Mouse (Mus musculus): ENCODE results near the gene Hist2h2ac.
"Not testable (repeated sequence)": the region's sequence is repeated elsewhere in the genome, so short reads cannot be mapped to it uniquely, and the experiment has no call there.

The Hist2h2ac gene

DNA sequence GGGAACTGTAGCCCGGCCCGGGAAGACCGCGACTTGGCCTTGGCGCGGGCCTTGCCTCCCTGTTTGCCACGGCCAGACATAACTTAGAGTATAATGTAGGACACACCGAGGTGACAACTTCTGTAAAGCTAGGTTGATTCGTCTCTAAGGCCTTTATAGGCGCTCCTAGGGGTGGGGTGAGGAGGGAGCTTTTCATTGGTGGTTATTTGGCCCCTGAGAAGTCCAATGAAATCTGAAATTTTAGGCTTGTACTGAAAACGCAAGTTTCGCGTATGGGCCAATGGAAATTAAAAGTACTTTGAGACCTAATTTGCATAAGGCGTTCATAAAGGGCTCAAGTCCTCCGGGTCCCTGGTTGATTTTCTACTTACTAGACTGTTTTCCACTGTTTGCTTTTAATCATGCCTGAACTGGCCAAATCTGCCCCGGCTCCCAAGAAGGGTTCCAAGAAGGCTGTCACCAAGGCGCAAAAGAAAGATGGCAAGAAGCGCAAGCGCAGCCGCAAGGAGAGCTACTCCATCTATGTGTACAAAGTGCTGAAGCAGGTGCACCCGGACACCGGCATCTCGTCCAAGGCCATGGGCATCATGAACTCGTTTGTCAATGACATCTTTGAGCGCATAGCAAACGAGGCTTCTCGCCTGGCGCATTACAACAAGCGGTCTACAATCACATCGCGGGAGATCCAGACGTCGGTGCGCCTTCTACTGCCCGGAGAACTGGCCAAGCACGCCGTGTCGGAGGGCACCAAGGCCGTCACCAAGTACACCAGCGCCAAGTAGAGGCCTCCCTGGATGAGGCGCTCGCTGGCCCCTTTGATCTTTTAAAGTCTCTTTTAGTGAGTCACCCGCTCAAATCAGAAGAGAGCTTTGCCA, at the start of gene Hist2h2ac, which contains the start of gene Hist2h2be:
Gene Hist2h2ac, minus strand, starts transcription at position 116 of the 875 bp plus-strand sequence.
Gene Hist2h2be, plus strand, starts transcription at position 355 of the 875 bp plus-strand sequence.
- peak; percentile 96 for DNase-seq (ENCODE audit: low spot score)

DNA sequence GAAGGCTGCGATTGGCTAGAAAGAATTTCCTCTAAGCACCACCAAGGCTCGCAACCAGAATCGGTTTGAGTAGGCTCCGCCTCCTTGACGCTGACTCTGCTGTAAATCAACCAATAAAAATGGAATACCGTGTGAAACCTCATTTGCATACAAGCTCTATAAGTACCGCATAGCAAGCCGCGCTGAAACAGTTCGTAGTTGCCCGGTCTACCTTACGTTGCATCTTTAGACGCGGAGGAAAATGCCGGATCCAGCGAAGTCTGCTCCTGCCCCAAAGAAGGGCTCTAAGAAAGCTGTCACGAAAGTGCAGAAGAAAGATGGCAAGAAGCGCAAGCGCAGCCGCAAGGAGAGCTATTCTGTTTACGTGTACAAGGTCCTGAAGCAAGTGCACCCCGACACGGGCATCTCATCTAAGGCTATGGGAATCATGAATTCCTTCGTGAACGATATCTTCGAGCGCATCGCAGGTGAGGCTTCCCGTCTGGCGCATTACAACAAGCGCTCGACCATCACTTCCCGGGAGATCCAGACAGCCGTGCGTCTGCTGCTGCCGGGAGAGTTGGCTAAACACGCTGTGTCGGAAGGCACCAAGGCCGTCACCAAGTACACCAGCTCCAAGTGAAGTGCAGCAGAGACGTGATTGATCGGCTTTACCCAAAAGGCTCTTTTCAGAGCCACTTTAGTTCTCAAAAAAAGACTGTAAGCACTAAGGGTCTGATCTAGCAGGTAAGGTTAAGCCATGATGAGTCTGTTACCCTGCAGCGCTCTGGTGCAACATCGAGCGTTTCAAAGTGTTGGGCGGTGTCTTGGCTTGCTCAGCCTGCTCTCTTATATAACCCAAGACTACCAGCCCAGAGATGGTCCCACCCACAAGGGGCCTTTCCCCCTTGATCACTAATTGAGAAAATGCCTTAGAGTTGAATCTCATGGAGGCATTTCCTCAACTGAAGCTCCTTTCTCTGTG, 49.1 kb upstream of the Hist2h2ac start, which contains the start of gene Hist2h2bb:
Gene Hist2h2bb, plus strand, starts transcription at position 242 of the 964 bp plus-strand sequence.
- peak; percentile 97 for DNase-seq (ENCODE audit: low spot score)

DNA sequence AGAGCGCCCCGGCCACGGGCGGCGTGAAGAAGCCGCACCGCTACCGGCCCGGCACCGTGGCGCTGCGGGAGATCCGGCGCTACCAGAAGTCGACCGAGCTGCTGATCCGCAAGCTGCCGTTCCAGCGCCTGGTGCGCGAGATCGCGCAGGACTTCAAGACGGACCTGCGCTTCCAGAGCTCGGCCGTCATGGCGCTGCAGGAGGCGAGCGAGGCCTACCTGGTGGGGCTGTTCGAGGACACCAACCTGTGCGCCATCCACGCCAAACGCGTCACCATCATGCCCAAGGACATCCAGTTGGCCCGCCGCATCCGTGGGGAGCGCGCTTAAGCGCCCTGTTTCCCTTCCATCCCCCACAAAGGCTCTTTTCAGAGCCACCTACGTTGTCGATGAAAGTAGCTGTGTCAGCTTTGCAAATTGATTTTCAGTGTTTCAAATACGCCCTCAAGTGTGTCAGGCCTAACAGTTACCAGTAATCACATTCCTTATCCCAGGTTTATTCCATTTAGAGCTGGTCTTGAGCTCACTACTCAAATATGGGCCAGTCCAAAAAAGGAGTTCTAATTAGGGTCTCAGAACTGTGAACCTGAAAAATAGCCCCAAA, 48.2 kb upstream of the Hist2h2ac start:
- not testable (repeated sequence) for DNase-seq (ENCODE audit: low spot score)

DNA sequence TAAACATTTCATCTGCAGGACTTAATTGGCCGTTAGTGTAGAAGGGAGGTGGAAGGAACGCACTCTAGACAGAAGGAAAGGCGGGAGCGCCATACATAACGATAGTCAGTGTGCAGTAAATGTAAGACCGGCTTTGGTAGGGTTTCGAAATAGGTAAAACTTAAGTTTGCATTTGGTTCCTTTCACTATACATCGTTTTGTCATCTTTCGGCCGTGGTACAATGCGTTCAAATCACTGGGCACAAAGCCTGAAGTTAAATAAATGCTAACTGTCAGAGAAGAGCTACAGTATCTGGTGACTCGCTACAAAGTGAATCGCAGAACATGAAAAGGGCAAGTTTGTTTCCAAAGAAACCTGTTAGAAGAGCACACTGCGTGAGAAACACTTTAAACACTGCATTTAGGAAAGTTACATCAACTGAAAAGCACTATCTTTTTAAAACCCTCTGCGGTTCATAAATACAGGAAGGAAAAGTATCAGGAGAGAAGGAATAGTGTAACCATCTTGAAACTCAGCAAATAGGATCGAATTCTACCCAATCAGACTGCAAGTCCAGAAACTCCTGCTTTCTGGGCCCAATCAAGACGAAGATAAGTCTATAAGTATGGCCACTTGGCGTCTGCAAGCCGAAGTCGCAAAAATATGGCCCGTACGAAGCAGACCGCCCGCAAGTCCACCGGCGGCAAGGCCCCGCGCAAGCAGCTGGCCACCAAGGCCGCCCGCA, 47.5 kb upstream of the Hist2h2ac start, which contains the start of gene Hist2h3b:
Gene Hist2h3b, plus strand, starts transcription at position 604 of the 725 bp plus-strand sequence.
- peak; percentile 89 for DNase-seq (ENCODE audit: low spot score)

DNA sequence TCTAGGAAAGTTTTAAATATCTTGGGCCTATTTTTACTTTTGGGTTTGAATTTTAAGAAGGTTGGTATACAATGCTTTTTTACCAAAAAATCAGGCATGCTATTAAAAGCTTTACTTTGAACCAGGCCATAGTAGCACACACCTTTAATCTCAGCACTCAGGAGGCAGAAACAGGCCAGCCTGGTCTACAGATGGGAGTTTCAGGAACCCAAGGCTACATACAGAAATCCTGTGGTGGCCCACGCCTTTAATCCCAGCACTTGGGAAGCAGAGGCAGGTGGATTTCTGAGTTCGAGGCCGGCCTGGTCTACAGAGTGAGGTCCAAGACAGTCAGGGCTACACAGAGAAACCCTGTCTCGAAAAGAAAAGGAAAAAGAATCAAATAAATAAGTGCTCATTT, 46.9 kb upstream of the Hist2h2ac start:
- no peak for DNase-seq (ENCODE audit: low spot score)

DNA sequence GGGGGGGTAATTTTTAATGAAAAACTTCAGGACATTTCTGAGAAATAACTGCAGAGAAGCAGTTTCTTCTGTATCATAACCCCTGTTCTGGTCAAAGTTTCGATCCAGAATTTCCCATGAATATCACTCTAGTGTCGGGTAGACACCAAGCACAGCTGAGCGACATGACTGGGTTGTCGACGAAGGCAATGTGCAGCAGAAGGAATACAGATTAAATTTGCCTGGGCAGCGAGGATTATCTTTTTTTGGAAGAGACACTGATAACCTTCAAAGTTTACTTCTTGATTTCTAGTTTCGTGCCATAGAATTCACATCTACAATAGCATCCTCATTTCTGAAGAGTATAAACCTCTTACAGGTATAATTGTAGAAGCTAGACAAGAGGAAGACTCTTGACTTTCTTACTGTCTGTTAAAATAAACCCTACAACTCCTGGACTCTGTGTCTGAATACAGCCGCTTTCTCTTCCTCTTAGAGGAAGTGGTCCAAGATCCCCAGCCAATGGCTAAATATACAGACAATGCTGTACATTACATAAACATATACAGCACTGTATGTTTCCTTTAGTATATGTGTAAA, 45.5 kb upstream of the Hist2h2ac start:
- no peak for DNase-seq (ENCODE audit: low spot score)

DNA sequence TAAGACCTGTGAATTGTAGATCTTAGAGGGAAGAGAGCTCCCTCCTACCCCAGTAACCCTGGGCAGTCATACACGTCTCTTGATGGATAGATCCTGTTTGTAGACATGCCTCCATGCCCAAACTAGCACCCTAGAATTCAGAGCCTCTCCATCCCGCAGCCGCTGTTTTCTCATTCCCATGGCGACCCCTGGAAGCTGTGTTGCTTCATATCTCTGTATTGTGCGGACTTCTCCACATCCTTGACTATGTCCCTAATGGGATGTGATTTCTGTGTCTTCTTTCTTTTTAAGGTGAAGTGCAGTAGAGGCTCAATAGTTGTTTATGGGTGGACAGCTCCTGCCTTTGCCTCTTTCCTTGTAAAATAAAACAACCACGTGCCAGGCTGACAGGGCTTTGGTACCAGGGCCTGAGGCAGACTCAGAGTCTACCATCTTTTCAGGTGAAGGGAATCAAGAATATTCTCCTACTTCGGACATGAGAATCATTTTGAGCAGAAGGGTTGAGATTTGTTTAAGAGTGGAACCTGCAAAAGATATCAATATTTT, 43.8 kb upstream of the Hist2h2ac start:
- no peak for DNase-seq (ENCODE audit: low spot score)

DNA sequence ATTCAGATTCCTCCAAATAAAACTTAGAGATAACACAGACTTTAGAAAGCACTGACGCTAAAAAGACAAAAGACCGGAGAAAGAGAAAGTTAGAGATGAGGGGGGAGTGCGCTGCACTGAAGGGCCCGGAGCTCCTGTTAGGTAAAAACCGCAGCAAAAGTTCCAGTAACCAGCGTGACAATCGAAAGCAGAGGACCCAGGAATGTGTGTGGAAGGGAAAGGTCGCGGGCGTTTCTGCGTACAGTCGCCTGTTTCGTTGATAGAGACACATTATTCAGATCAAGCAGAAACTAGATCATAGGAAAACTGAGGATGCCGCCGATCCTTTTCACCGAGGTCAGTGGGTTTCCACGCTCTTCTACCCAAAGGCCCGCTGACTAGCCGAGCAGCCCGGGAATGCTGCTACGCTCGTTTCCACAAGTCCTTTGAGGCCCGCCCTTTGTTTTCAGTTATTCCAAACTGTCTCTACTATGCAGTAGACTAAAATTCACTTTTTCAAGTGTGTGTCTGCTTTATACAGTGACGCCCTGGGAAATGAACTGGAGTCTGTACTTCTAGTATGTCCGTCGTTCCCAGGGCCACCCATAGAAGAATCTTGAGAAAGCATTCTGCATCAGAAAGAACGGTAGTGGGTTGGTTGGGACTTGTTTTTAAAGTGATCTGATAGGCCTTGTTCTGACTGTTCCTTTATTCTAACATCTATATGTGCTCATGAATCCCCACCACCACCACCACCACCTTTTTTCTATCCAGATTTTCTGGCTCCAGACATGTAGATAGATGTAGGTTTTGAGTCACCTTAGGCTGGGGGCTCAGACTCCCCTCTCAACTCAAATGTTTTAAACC, 43.1 kb upstream of the Hist2h2ac start:
- no peak for DNase-seq (ENCODE audit: low spot score)

DNA sequence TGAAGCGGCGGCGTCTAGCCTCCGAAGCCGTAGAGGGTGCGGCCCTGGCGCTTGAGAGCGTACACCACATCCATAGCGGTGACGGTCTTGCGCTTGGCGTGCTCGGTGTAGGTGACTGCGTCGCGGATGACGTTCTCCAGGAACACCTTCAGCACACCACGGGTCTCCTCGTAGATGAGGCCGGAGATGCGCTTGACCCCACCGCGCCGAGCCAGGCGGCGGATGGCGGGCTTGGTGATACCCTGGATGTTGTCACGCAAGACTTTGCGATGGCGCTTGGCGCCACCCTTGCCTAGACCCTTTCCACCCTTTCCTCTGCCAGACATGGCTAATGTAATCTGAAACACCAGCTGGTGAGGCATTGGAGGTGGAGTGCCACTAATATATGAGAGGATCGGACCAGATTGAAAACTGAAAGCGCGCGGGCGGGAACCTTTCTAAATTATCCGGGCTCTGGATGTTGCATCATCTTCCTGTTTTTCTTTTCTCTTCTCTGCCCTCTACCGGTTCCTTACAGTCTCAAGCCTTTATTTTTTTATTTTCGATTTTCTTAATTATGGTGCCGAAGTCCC, 42.4 kb upstream of the Hist2h2ac start, which contains the start of gene Hist2h4:
Gene Hist2h4, minus strand, starts transcription at position 333 of the 572 bp plus-strand sequence.
- peak; percentile 98 for DNase-seq (ENCODE audit: low spot score)

DNA sequence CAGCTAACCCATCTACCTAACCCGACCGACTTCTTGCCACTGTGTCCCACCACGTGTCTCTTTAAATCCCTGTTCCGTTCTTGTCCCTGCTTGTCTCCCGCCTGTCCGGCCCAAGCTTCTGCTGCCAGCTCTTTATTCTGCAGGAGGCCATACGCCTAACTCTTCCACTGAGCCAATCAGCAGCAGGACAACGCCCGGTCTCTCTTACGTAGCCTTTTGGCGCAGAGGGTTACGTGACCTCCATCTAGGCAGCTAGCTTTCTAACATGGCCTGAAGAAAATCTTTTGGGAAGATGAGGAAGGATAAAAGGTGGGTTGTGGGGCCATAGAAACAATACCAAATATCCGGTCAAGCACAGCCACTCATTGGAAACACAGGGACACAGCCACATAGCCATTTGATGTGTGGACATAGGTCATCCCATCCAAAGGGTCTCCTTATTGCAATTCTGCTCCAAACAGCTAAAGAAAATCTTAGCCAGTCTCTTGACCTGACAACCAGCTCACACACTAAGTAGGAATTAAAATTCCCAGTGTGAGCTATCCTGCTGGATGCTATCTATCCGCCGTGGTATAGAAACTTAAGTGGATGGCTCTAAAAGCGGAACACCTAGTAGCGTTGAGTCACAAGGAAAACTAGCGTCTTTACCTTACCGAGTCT, 41.7 kb upstream of the Hist2h2ac start:
- peak; percentile 94 for DNase-seq (ENCODE audit: low spot score)

DNA sequence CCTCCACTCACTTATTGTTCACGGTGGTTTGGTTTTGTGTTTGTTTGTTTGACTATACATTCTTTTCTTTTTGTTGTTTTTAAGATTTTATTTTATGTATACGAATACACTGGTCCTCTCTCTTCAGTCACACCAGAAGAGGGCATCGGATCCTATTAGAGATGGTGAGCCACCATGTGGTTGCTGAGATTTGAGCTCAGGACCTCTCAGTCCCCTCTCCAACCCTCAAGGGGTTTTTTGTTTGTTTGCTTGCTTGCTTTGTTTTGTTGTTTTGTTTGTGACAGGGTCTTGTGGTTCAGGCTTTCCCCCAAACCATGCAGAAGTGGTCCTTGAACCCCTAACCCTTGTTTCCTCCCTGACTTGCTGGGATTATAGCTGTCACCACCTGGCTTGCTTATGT, 40.9 kb upstream of the Hist2h2ac start:
- DNase-seq (ENCODE audit: low spot score): no peak

DNA sequence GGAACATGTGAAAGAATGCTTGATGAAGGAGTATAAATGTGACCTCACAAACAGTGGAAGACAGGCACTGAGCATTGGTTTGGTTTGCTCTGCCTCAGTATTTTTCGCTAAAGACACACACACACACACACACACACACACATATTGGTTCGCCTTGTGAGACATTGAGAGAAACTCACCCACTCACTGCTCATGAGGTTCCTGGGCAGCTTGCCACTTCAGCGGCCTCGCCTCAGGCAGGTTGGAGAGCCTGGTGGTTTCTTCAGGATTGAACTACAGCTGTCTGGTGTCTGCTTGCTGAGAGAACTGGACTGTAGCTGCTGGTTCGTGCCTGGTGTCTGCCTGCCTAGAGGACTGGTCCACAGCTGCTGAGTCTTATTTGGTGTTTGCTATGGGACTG, 39.5 kb upstream of the Hist2h2ac start:
- no peak for DNase-seq (ENCODE audit: low spot score)

DNA sequence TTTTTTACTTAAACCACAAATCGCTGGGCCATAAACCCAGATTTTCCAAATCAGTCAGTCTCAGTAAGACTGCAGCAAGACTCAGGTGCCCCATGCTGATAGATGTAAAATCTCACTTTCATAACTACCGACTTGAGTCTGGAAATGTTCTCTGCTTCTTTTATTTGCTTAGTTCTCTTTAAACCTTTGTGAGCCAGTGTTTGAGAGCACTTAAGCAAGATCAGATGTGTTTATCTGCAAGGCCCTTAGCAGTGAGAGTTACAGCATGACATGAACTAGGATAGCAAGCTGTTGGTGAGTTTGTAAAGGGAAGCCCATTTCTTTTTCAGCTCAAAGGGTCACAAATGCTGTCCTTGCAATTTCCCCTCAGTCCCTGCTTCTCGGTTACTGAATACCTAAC, 36.5 kb upstream of the Hist2h2ac start:
- peak; percentile 44 for DNase-seq (ENCODE audit: low spot score)

DNA sequence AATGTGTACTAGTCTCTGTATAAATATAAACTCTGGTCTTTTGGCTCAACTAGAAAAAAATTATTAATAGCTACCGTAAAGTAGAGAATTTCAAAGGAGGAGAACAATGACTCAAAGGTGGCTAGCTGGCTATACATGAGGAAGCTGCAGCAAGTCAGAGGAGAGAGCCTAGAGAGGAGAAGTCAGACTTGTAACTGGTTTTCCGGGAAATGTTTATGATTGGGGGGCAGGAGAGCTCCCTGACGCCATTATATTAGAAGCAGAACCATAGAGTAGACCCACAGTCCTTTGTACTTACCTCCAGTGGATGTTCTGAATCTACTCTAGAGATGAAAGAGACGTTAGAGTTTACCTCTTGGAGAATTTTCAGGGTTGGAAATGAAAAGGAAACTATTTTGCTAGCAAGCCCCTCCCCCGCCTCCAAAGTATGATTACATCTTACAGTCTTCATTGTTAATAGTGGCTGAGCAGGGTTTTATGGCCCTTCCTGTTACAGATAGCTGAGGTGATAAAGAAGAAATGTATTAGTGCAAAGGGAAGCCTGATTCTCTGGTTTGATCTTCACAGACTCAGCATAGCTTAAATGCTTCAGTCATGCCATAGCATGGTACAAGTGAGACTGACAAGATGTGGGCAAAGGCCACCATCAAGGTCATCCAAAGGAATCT, 35.4 kb upstream of the Hist2h2ac start:
- no peak for DNase-seq (ENCODE audit: low spot score)

DNA sequence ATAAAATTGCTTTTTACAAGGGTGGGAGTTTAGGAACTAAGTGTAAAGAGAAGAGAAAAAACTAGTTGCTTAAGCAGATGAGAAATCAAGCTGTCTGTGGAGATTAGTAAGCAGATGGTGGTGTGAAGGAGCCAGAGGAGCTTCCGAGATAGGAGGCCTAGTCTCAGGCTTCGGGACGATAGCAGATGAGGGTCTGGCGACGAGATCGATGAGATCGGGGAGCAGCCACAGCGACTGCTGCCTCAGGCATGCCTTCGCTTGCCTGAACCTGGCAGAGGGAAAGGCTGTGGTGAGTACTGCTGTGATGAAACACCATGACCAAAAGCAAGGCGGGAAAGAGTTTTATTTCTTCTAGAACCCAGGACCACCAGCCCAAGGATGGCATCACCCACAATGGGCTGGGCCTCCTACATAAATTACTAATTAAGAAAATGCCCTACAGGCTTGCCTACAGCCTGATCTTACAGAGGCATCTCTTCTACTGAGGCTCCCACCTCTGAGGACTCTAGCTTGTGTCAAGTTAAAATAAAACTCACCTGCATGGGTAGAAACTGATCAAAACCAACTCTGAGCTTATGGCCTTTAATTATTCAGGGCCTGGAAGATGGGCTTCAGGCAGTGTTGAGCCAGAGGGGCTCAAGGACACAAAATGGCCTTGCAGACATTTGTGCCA, 34.1 kb upstream of the Hist2h2ac start:
- no peak for DNase-seq (ENCODE audit: low spot score)

DNA sequence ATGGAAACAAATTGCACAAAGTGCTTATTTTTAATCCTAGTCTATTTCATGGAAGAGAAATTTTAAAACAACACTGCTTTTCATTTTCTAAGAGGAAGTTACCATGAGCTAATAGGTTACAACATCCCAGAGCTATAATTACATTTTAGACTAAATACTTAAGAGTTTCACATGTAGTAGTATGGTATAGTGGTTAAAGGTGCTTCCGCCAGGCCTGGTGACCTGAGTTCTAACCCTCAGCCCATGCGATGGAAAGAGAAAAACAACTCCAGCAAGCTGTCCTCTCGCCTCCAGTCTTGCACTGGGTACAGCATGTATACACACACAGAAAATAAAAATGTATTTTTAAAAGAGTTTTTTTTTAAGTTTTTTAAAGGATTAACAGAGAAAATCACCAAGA, 31.1 kb upstream of the Hist2h2ac start:
- no peak for DNase-seq (ENCODE audit: low spot score)

DNA sequence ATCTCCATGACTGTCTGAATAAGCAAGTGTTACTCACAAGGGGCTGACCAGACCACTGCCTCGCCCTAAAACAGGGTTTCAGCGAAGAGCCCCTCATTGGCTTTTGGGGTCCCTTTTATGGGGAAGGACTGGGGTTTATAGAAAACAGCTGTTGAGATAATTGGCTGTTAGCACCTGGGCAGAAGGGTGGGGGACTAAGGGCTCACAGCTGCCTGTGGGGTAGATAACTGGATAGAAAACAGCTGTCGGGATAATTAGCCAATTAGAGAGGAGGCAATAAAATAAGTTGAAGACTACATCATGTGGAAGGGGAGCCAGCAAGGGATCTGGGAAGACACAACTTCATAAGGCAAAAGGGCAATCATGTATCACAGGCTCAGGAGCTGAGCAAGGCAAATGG, 30.2 kb upstream of the Hist2h2ac start:
- DNase-seq (ENCODE audit: low spot score): no peak

DNA sequence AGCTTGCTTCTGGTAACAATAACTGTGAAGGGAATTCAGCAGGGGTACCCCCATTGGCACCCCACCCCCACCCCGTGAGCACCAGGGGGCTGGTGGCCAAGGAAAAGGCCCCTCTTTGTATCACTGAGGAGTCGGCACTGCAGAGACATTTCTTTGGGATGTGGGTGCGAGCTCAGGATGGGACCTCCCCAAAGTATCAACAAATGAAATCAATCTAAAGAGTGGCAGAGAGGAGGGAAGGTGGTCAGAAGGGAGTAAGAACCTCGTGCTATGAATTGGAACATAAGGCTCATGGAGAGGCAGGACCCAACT, 28.3 kb upstream of the Hist2h2ac start:
- no peak for DNase-seq (ENCODE audit: low spot score)
